24 mouse cellular contexts compared by ENCODE assay signal in genomic region chr7:74540933-74541725, GRCm38 (mm10). TPM values are rescaled to one million over a fixed set of nuclear protein-coding genes. Genes with fewer than 3 reads are reported as not detected.
DNase-seq lines count a peak whose midpoint lies in the region; ATAC-seq and TF ChIP-seq lines count a peak whose summit lies in the region.
"Had no signal": no experiment of that assay in that cellular context is flagged by ENCODE, and none has a peak within 500 bp of the region (broad histone marks: within the 10 kb centered on the region; RNA-seq: fewer than 3 reads in every experiment).

No protein-coding gene starts in this region.

- no peaks in the 10 kb centered on the region for H3K27me3 ChIP-seq in midbrain, embryonic 11.5 days (ENCODE audit: control insufficient read depth, insufficient read depth, low read length)
- H3K27me3 ChIP-seq in midbrain, postnatal 0 days (ENCODE audit: insufficient read depth, low read length) = no peaks in the 10 kb centered on the region
- H3K27me3 ChIP-seq: forebrain, embryonic 13.5 days; heart, embryonic 15.5 days; hindbrain, embryonic 13.5 days; intestine, embryonic 15.5 days had no signal

- TF ChIP-seq CTCF in midbrain, postnatal 0 days (IDR thresholded peaks at IDR 0.05) = no peak

- H3K4me1 ChIP-seq in midbrain, embryonic 11.5 days (ENCODE audit: control insufficient read depth, insufficient read depth, low read length) = no peaks in the 10 kb centered on the region
- H3K4me1 ChIP-seq in midbrain, postnatal 0 days (ENCODE audit: insufficient read depth, low read length) = no peaks in the 10 kb centered on the region
- H3K4me1 ChIP-seq: forebrain, embryonic 10.5 days; forebrain, embryonic 13.5 days; hindbrain, embryonic 10.5 days; intestine, embryonic 15.5 days had no signal

- no peak overlapping the region for H3K4me3 ChIP-seq in midbrain, embryonic 11.5 days (ENCODE audit: low read depth, low read length)
- H3K4me3 ChIP-seq in midbrain, postnatal 0 days (ENCODE audit: low read depth, low read length) = no peak overlapping the region
- H3K4me3 ChIP-seq: forebrain, embryonic 10.5 days; forebrain, embryonic 13.5 days; heart, embryonic 15.5 days; hindbrain, embryonic 10.5 days; hindbrain, embryonic 13.5 days; intestine, embryonic 15.5 days had no signal

- 86% methylated on average over 7 of the region's 7 CpGs for WGBS in midbrain, embryonic 11.5 days
- WGBS in midbrain, postnatal 0 days = 94% methylated on average over 7 of the region's 7 CpGs

- no peaks in the 10 kb centered on the region for H3K9me3 ChIP-seq in midbrain, embryonic 11.5 days (ENCODE audit: control insufficient read depth, low read length)
- H3K9me3 ChIP-seq in midbrain, postnatal 0 days (ENCODE audit: low read length) = no peaks in the 10 kb centered on the region
- H3K9me3 ChIP-seq: forebrain, embryonic 10.5 days; forebrain, embryonic 13.5 days; heart, embryonic 15.5 days; hindbrain, embryonic 10.5 days; hindbrain, embryonic 13.5 days; intestine, embryonic 15.5 days had no signal

- no peak overlapping the region for H3K4me2 ChIP-seq in midbrain, embryonic 11.5 days
- no peak overlapping the region for H3K4me2 ChIP-seq in midbrain, postnatal 0 days (ENCODE audit: low read depth, low read length, poor library complexity, severe bottlenecking)
- H3K4me2 ChIP-seq: forebrain, embryonic 13.5 days; heart, embryonic 11.5 days; heart, embryonic 15.5 days; hindbrain, embryonic 13.5 days; intestine, embryonic 15.5 days had no signal

- no peaks in the 10 kb centered on the region for H3K36me3 ChIP-seq in midbrain, embryonic 11.5 days (ENCODE audit: control insufficient read depth, insufficient read depth, low read length)
- H3K36me3 ChIP-seq in midbrain, postnatal 0 days (ENCODE audit: insufficient read depth, low read length) = no peaks in the 10 kb centered on the region
- H3K36me3 ChIP-seq: forebrain, embryonic 10.5 days; heart, embryonic 15.5 days; hindbrain, embryonic 10.5 days; hindbrain, embryonic 13.5 days; intestine, embryonic 15.5 days had no signal

- peak; percentile 80 for ATAC-seq in frontal cortex, adult (ENCODE audit: low TSS enrichment)
- ATAC-seq in midbrain, embryonic 11.5 days (ENCODE audit: low FRiP score) = no peak
- ATAC-seq in midbrain, postnatal 0 days (ENCODE audit: low FRiP score) = no peak
- ATAC-seq: activated CD4-positive, CD25-positive, alpha-beta regulatory T cell, adult 4 months; forebrain, embryonic 13.5 days; forebrain, postnatal 0 days; hindbrain, embryonic 16.5 days; intestine, embryonic 15.5 days had no signal

- H3K27ac ChIP-seq in midbrain, embryonic 11.5 days (ENCODE audit: low read depth, low read length) = no peak overlapping the region
- no peak overlapping the region for H3K27ac ChIP-seq in midbrain, postnatal 0 days (ENCODE audit: low read depth, low read length)
- H3K27ac ChIP-seq: forebrain, embryonic 10.5 days; forebrain, embryonic 13.5 days; heart, embryonic 15.5 days; hindbrain, embryonic 10.5 days; hindbrain, embryonic 13.5 days; intestine, embryonic 15.5 days had no signal

- H3K9ac ChIP-seq in midbrain, embryonic 11.5 days (ENCODE audit: low read length) = no peak overlapping the region
- no peak overlapping the region for H3K9ac ChIP-seq in midbrain, postnatal 0 days (replicated peaks; ENCODE audit: low read length, poor library complexity, severe bottlenecking)
- H3K9ac ChIP-seq: forebrain, embryonic 13.5 days; forebrain, postnatal 0 days; heart, embryonic 15.5 days; hindbrain, embryonic 13.5 days; intestine, embryonic 15.5 days had no signal

- DNase-seq in cerebellum, adult 11-12 months = peak; percentile 15
- DNase-seq in cerebellum, postnatal 4 days (ENCODE audit: low spot score in 2 of 2) = no peak
- DNase-seq in frontal cortex, postnatal 14 days (ENCODE audit: low spot score in 2 of 2) = no peak
- peak; percentile 31 for DNase-seq in midbrain, embryonic 11.5 days (ENCODE audit: low spot score, missing footprints)
- no peak for DNase-seq in midbrain, postnatal 0 days (ENCODE audit: low spot score)
- DNase-seq: adrenal gland, adult 8-10 months; adrenal gland, postnatal 25 days; cerebellum, adult 9-10 months; forebrain, postnatal 0 days; gastrocnemius, postnatal 10 days; gastrocnemius, postnatal 36 days; heart, postnatal 10 days; heart, postnatal 36 days; kidney, adult 11 months had no signal

RNA-seq across cellular contexts. Expression of gene Slco3a1, which starts 13.5 kb away (rescaled TPM):
- polyA plus RNA-seq in midbrain, embryonic 11.5 days (2014; fragmentation: Nextera tagmentation; extraction: Ambion mirVana) = 7.8 and 8.4 TPM in 2 replicates
- total RNA-seq in midbrain, postnatal 0 days (2014; rRNA removed) = 32.7 and 39.2 TPM in 2 replicates
- 21.8 and 23.4 TPM in 2 replicates for polyA plus RNA-seq in midbrain, postnatal 0 days (2015; fragmentation: Nextera tagmentation; extraction: Ambion mirVana)

Comparison
In these comparisons a context has a peak if more than half of its experiments do, and no peak if none do; other contexts are left out.
1. DNase-seq: peak in cerebellum, adult 11-12 months (single experiment) and midbrain, embryonic 11.5 days (single experiment); none in cerebellum, postnatal 4 days (0 of 2), frontal cortex, postnatal 14 days (0 of 2) and midbrain, postnatal 0 days (single experiment).